Mouse (Mus musculus): ENCODE results near the gene Krtap4-16.
"Not testable (repeated sequence)": the region's sequence is repeated elsewhere in the genome, so short reads cannot be mapped to it uniquely, and the experiment has no call there.

DNA sequence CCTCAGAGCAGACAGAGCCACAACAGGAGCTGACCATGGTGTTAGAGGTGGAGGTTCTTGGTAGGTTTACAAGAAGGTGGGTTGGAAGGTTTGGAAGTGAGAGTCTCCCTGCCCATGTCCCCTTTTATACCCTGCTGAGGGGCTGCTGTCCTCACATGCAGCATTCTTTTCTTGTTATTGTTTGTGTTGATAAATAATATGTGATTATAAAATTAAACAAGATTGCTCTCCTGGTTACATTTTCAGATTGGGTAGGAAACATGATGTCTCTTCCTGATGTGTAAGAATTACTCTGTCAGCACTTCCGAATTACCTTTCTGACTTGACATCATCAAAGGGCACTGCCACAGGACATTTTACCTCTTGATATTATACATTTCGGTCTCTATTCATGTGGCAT, 35.8 kb downstream of the Krtap4-16 start, which contains the start of gene Gm11564:
- not testable (repeated sequence) for TF ChIP-seq CTCF (IDR thresholded peaks at IDR 0.05; ENCODE audit: borderline replicate concordance, insufficient read depth, low read length); POLR2A (IDR thresholded peaks at IDR 0.05; ENCODE audit: low read depth, low read length)
